Mouse (Mus musculus): ENCODE measurements around the gene Fam53a. TPM values are rescaled to one million over a fixed set of nuclear protein-coding genes. Genes with fewer than 3 reads are reported as not detected.

Fam53a gene
- 48.0 and 49.6 TPM in 2 replicates for polyA plus RNA-seq (2015; fragmentation: Nextera tagmentation; extraction: Ambion mirVana)

GRCm38 (mm10) chr5:33629301-33629987 lies at the start of gene Fam53a, which contains the start of gene Gm9903:
Fam53a (minus strand) TSS chr5:33629635.
Gm9903 (plus strand) TSS chr5:33629925.
- H3K27me3 ChIP-seq (replicated peaks; ENCODE audit: control insufficient read depth, insufficient read depth, low read length) = no peaks in the 10 kb centered on the region
- ATAC-seq = peak; percentile 96
- H3K9me3 ChIP-seq (ENCODE audit: control insufficient read depth, low read length) = no peaks in the 10 kb centered on the region
- peak within 1 kb of the TSS; percentile 86 for H3K9ac ChIP-seq (ENCODE audit: low read depth, low read length)
- peak within 1 kb of the TSS; percentile 78 for H3K4me2 ChIP-seq (ENCODE audit: low read depth, low read length)
- peak within 1 kb of the TSS; percentile 91 for H3K27ac ChIP-seq (ENCODE audit: low read length)
- H3K4me1 ChIP-seq (ENCODE audit: control insufficient read depth, insufficient read depth, low read length) = peaks cover 18% of the 10 kb centered on the region
- WGBS = under 1% methylated on average over 97 of the region's 99 CpGs
- peak within 1 kb of the TSS; percentile 76 for H3K4me3 ChIP-seq (ENCODE audit: low read length)
- H3K36me3 ChIP-seq (ENCODE audit: control insufficient read depth, insufficient read depth, low read length) = no peaks in the 10 kb centered on the region

- Histone ChIP-seq H3K9me3 (ENCODE audit: control insufficient read depth, low read length) (no peaks in the 10 kb centered on the region), H3K4me2 (ENCODE audit: low read depth, low read length) (no peak overlapping the region), H3K36me3 (ENCODE audit: control insufficient read depth, insufficient read depth, low read length) (no peaks in the 10 kb centered on the region), H3K4me3 (ENCODE audit: low read length) (no peak overlapping the region), H3K27ac (ENCODE audit: low read length) (no peak overlapping the region), H3K27me3 (replicated peaks; ENCODE audit: control insufficient read depth, insufficient read depth, low read length) (no peaks in the 10 kb centered on the region), H3K4me1 (ENCODE audit: control insufficient read depth, insufficient read depth, low read length) (no peaks in the 10 kb centered on the region), H3K9ac (ENCODE audit: low read depth, low read length) (no peak overlapping the region)
- no peak for ATAC-seq
- 76% methylated on average over 5 of the region's 5 CpGs for WGBS
Measured at GRCm38 (mm10) chr5:33678244-33678643, 48.8 kb upstream of the Fam53a start.

GRCm38 (mm10) chr5:33675964-33676363 lies 46.5 kb upstream of the Fam53a start:
- 0% methylated on average over 1 of the region's 1 CpGs for WGBS
- ATAC-seq = 0 out of 2 replicates have a peak, but pooled peaks have one; percentile 34
- H3K4me1 ChIP-seq (ENCODE audit: control insufficient read depth, insufficient read depth, low read length) = no peaks in the 10 kb centered on the region

GRCm38 (mm10) chr5:33674439-33674838 lies 45.0 kb upstream of the Fam53a start:
- Histone ChIP-seq H3K4me3 (ENCODE audit: low read length) (no peak overlapping the region), H3K36me3 (ENCODE audit: control insufficient read depth, insufficient read depth, low read length) (no peaks in the 10 kb centered on the region; the same call in 1 of the 2 replicates), H3K27me3 (replicated peaks; ENCODE audit: control insufficient read depth, insufficient read depth, low read length) (no peaks in the 10 kb centered on the region), H3K4me1 (ENCODE audit: control insufficient read depth, insufficient read depth, low read length) (no peaks in the 10 kb centered on the region), H3K4me2 (ENCODE audit: low read depth, low read length) (no peak overlapping the region), H3K9me3 (ENCODE audit: control insufficient read depth, low read length) (no peaks in the 10 kb centered on the region), H3K9ac (ENCODE audit: low read depth, low read length) (no peak overlapping the region), H3K27ac (ENCODE audit: low read length) (no peak overlapping the region)
- 81% methylated on average over 3 of the region's 3 CpGs for WGBS
- peak; percentile 55 for ATAC-seq

More at GRCm38 (mm10) chr5:33675964-33676363, 46.5 kb upstream of the Fam53a start:
- Histone ChIP-seq H3K9me3 (ENCODE audit: control insufficient read depth, low read length) (no peaks in the 10 kb centered on the region), H3K27me3 (replicated peaks; ENCODE audit: control insufficient read depth, insufficient read depth, low read length) (no peaks in the 10 kb centered on the region), H3K36me3 (ENCODE audit: control insufficient read depth, insufficient read depth, low read length) (no peaks in the 10 kb centered on the region), H3K9ac (ENCODE audit: low read depth, low read length) (no peak overlapping the region), H3K27ac (ENCODE audit: low read length) (no peak overlapping the region), H3K4me2 (ENCODE audit: low read depth, low read length) (no peak overlapping the region), H3K4me3 (ENCODE audit: low read length) (no peak overlapping the region)

GRCm38 (mm10) chr5:33671659-33672058 lies 42.2 kb upstream of the Fam53a start:
- WGBS = 77% methylated on average over 5 of the region's 5 CpGs
- Histone ChIP-seq H3K4me3 (ENCODE audit: low read length) (no peak overlapping the region), H3K4me2 (ENCODE audit: low read depth, low read length) (no peak overlapping the region), H3K9me3 (ENCODE audit: control insufficient read depth, low read length) (no peaks in the 10 kb centered on the region), H3K9ac (ENCODE audit: low read depth, low read length) (no peak overlapping the region), H3K4me1 (ENCODE audit: control insufficient read depth, insufficient read depth, low read length) (no peaks in the 10 kb centered on the region), H3K27ac (ENCODE audit: low read length) (no peak overlapping the region), H3K27me3 (replicated peaks; ENCODE audit: control insufficient read depth, insufficient read depth, low read length) (no peaks in the 10 kb centered on the region), H3K36me3 (ENCODE audit: control insufficient read depth, insufficient read depth, low read length) (peaks cover 5% of the 10 kb centered on the region)
- no peak for ATAC-seq

GRCm38 (mm10) chr5:33668223-33668622 lies 38.8 kb upstream of the Fam53a start:
- Histone ChIP-seq H3K4me1 (ENCODE audit: control insufficient read depth, insufficient read depth, low read length) (no peaks in the 10 kb centered on the region), H3K4me2 (ENCODE audit: low read depth, low read length) (no peak overlapping the region), H3K4me3 (ENCODE audit: low read length) (no peak overlapping the region), H3K27me3 (replicated peaks; ENCODE audit: control insufficient read depth, insufficient read depth, low read length) (no peaks in the 10 kb centered on the region), H3K9me3 (ENCODE audit: control insufficient read depth, low read length) (no peaks in the 10 kb centered on the region), H3K27ac (ENCODE audit: low read length) (no peak overlapping the region), H3K36me3 (ENCODE audit: control insufficient read depth, insufficient read depth, low read length) (peaks cover 11% of the 10 kb centered on the region), H3K9ac (ENCODE audit: low read depth, low read length) (no peak overlapping the region)
- ATAC-seq = no peak

GRCm38 (mm10) chr5:33658664-33659050 lies 29.2 kb upstream of the Fam53a start:
- peak overlapping the region; percentile 79 for H3K4me3 ChIP-seq (ENCODE audit: low read length)
- peak overlapping the region; percentile 65 for H3K4me2 ChIP-seq (ENCODE audit: low read depth, low read length)
- H3K4me1 ChIP-seq (ENCODE audit: control insufficient read depth, insufficient read depth, low read length) = peaks cover 27% of the 10 kb centered on the region
- H3K9ac ChIP-seq (ENCODE audit: low read depth, low read length) = peak overlapping the region; percentile 88
- H3K36me3 ChIP-seq (ENCODE audit: control insufficient read depth, insufficient read depth, low read length) = peaks cover 11% of the 10 kb centered on the region
- H3K27me3 ChIP-seq (replicated peaks; ENCODE audit: control insufficient read depth, insufficient read depth, low read length) = no peaks in the 10 kb centered on the region
- WGBS = 0% methylated on average over 26 of the region's 26 CpGs
- H3K27ac ChIP-seq (ENCODE audit: low read length) = peak overlapping the region; percentile 59
- peak; percentile 1; the same call in 1 of the 2 replicates for ATAC-seq
- H3K9me3 ChIP-seq (ENCODE audit: control insufficient read depth, low read length) = no peaks in the 10 kb centered on the region

GRCm38 (mm10) chr5:33657787-33658663 lies 28.6 kb upstream of the Fam53a start, which contains the start of the genes Tacc3 and Tmem129:
Tacc3 (plus strand) TSS chr5:33658128.
Tmem129 (minus strand) TSS chr5:33658416.
- no peaks in the 10 kb centered on the region for H3K9me3 ChIP-seq (ENCODE audit: control insufficient read depth, low read length)
- H3K4me1 ChIP-seq (ENCODE audit: control insufficient read depth, insufficient read depth, low read length) = peaks cover 27% of the 10 kb centered on the region
- H3K4me3 ChIP-seq (ENCODE audit: low read length) = peak within 1 kb of the TSS; percentile 79
- no peaks in the 10 kb centered on the region for H3K27me3 ChIP-seq (replicated peaks; ENCODE audit: control insufficient read depth, insufficient read depth, low read length)
- peak; percentile 97 for ATAC-seq
- peak within 1 kb of the TSS; percentile 88 for H3K9ac ChIP-seq (ENCODE audit: low read depth, low read length)
- peaks cover 11% of the 10 kb centered on the region for H3K36me3 ChIP-seq (ENCODE audit: control insufficient read depth, insufficient read depth, low read length)
- under 1% methylated on average over 60 of the region's 60 CpGs for WGBS
- peak within 1 kb of the TSS; percentile 98 for H3K27ac ChIP-seq (ENCODE audit: low read length)
- H3K4me2 ChIP-seq (ENCODE audit: low read depth, low read length) = peak within 1 kb of the TSS; percentile 79

GRCm38 (mm10) chr5:33657251-33657786 lies 27.9 kb upstream of the Fam53a start:
- under 1% methylated on average over 32 of the region's 32 CpGs for WGBS
- no peaks in the 10 kb centered on the region for H3K27me3 ChIP-seq (replicated peaks; ENCODE audit: control insufficient read depth, insufficient read depth, low read length)
- H3K9me3 ChIP-seq (ENCODE audit: control insufficient read depth, low read length) = no peaks in the 10 kb centered on the region
- H3K9ac ChIP-seq (ENCODE audit: low read depth, low read length) = peak overlapping the region; percentile 76
- peak overlapping the region; percentile 79 for H3K4me3 ChIP-seq (ENCODE audit: low read length)
- peaks cover 30% of the 10 kb centered on the region for H3K4me1 ChIP-seq (ENCODE audit: control insufficient read depth, insufficient read depth, low read length)
- ATAC-seq = peak; percentile 60
- peak overlapping the region; percentile 79 for H3K4me2 ChIP-seq (ENCODE audit: low read depth, low read length)
- H3K27ac ChIP-seq (ENCODE audit: low read length) = peak overlapping the region; percentile 84
- peaks cover 11% of the 10 kb centered on the region for H3K36me3 ChIP-seq (ENCODE audit: control insufficient read depth, insufficient read depth, low read length)

Measured in intestine, embryonic 16.5 days (tissue).